In genomic region chr14:106439282-106439681, GRCm38 (mm10) we compare ENCODE assay signal across 8 mouse cellular contexts.
DNase-seq lines count a peak whose midpoint lies in the region; TF ChIP-seq lines count a peak whose summit lies in the region.
"Had no signal": no experiment of that assay in that cellular context is flagged by ENCODE, and none has a peak within 500 bp of the region (broad histone marks: within the 10 kb centered on the region; RNA-seq: fewer than 3 reads in every experiment).

No protein-coding gene starts in this region.

- TF ChIP-seq POLR2A in lung, adult 2 months (IDR thresholded peaks at IDR 0.05; ENCODE audit: borderline replicate concordance, extremely low read depth, low read depth, low read length) = no peak

- H3K4me3 ChIP-seq in lung, adult 2 months (replicated peaks; ENCODE audit: extremely low read depth, low read depth, low read length) = no peak overlapping the region
- H3K4me3 ChIP-seq: limb, embryonic 12.5 days had no signal

- no peaks in the 10 kb centered on the region for H3K4me1 ChIP-seq in lung, adult 2 months (ENCODE audit: control insufficient read depth, insufficient read depth, low read length)
- H3K4me1 ChIP-seq: limb, embryonic 12.5 days had no signal

- peak; percentile 64 for DNase-seq in ES-CJ7 (ENCODE audit: low read depth, low spot score)
- DNase-seq in adipocyte (ENCODE audit: low spot score) = peak; percentile 75
- DNase-seq in embryo, embryonic 10 days (ENCODE audit: low spot score) = peak; percentile 79
- DNase-seq in gastrocnemius, postnatal 4 days (ENCODE audit: low spot score in 2 of 2) = peak; percentile 28 to 61
- peak; percentile 57 to 76 for DNase-seq in kidney, postnatal 36 days
- DNase-seq in lung, adult 2 months = peak; percentile 20
- peak; percentile 66 for DNase-seq in right cerebral cortex, postnatal 14 days

- peak; percentile 72 for TF ChIP-seq CTCF in lung, adult 2 months (IDR thresholded peaks at IDR 0.05; ENCODE audit: insufficient read depth, low read length)

- WGBS in lung, adult 2 months = 11% methylated on average over 5 of the region's 5 CpGs

Comparison
In these comparisons a context has a peak if more than half of its experiments do, and no peak if none do; other contexts are left out.
1. DNase-seq: peak in every context shown above with its lines; median percentile 79 in embryo, embryonic 10 days; 75 in adipocyte; 66 in kidney, postnatal 36 days; 66 in right cerebral cortex, postnatal 14 days; 64 in ES-CJ7; 44 in gastrocnemius, postnatal 4 days; 20 in lung, adult 2 months.